Comparison of ENCODE assay signal across 18 mouse cellular contexts in the genomic region with DNA sequence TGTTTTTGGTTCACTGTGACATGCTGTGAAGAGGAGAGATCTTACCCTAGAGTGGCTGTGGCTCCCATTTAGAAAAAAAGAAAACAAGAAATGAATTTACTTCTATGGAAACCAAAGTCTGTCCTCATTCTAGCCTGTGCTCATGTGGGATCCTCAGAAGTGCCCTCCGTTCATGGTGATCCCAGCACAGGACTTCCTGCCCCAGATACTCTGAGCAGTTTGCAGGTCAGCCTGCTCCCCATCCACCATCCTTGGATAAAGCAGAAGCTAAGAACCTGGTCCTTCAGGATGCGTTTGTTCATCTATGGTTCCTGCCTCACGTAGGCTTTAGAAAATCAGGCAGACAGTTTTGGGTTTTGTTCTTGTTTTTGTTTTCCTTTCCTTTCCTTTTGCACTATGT. TPM values are rescaled to one million over a fixed set of nuclear protein-coding genes. Genes with fewer than 3 reads are reported as not detected.
DNase-seq lines count a peak whose midpoint lies in the region; ATAC-seq and TF ChIP-seq lines count a peak whose summit lies in the region.
"Had no signal": no experiment of that assay in that cellular context is flagged by ENCODE, and none has a peak within 500 bp of the region (broad histone marks: within the 10 kb centered on the region; RNA-seq: fewer than 3 reads in every experiment).

No protein-coding gene starts in this region.

- H3K4me2 ChIP-seq in forebrain, embryonic 11.5 days (ENCODE audit: low read depth, low read length, severe bottlenecking): no peak overlapping the region
- H3K4me2 ChIP-seq in forebrain, embryonic 13.5 days: no peak overlapping the region
- H3K4me2 ChIP-seq in hindbrain, postnatal 0 days (ENCODE audit: low read depth, low read length): 0 out of 2 replicates have a peak overlapping the region, but pooled peaks have one; percentile 2
- H3K4me2 ChIP-seq in stomach, embryonic 14.5 days (replicated peaks; ENCODE audit: low read depth, low read length): peak overlapping the region; percentile 87
- no peak overlapping the region; the same call in 1 of the 2 replicates for H3K4me2 ChIP-seq in stomach, postnatal 0 days (replicated peaks; ENCODE audit: low read depth)

- no peak for ATAC-seq in forebrain, embryonic 11.5 days (replicated peaks; ENCODE audit: low FRiP score)
- no peak for ATAC-seq in forebrain, embryonic 13.5 days
- ATAC-seq in hindbrain, postnatal 0 days: no peak
- ATAC-seq in stomach, embryonic 14.5 days (ENCODE audit: insufficient number of reproducible peaks, insufficient read depth, low FRiP score, low read depth): no peak
- no peak for ATAC-seq in stomach, postnatal 0 days (ENCODE audit: low FRiP score, low TSS enrichment)

- no peaks in the 10 kb centered on the region; the same call in 1 of the 2 replicates for H3K4me1 ChIP-seq in forebrain, embryonic 11.5 days (replicated peaks; ENCODE audit: control insufficient read depth, insufficient read depth, low read length)
- peaks cover 22% of the 10 kb centered on the region for H3K4me1 ChIP-seq in forebrain, embryonic 13.5 days
- no peaks in the 10 kb centered on the region; the same call in 1 of the 2 replicates for H3K4me1 ChIP-seq in hindbrain, postnatal 0 days (ENCODE audit: insufficient read depth, low read length)
- peaks cover 50% of the 10 kb centered on the region for H3K4me1 ChIP-seq in hindbrain, embryonic 10.5 days (replicated peaks)
- peaks cover 55% of the 10 kb centered on the region for H3K4me1 ChIP-seq in stomach, embryonic 14.5 days (ENCODE audit: control insufficient read depth, insufficient read depth, low read length)
- H3K4me1 ChIP-seq in stomach, postnatal 0 days (replicated peaks; ENCODE audit: control insufficient read depth, insufficient read depth): peaks cover 8% of the 10 kb centered on the region

- 78% methylated on average over 3 of the region's 3 CpGs for WGBS in forebrain, embryonic 11.5 days
- WGBS in forebrain, embryonic 13.5 days: 81% methylated on average over 3 of the region's 3 CpGs
- WGBS in hindbrain, postnatal 0 days: 77% methylated on average over 3 of the region's 3 CpGs
- WGBS in hindbrain, embryonic 10.5 days: 70% methylated on average over 3 of the region's 3 CpGs
- WGBS in stomach, embryonic 14.5 days: 72% methylated on average over 3 of the region's 3 CpGs
- 75% methylated on average over 3 of the region's 3 CpGs for WGBS in stomach, postnatal 0 days

- TF ChIP-seq EP300 in stomach, postnatal 0 days (optimal IDR thresholded peaks at IDR 0.05): no peak

- H3K27me3 ChIP-seq in forebrain, embryonic 11.5 days (ENCODE audit: control insufficient read depth, insufficient read depth, low read length): peaks cover 34% of the 10 kb centered on the region
- H3K27me3 ChIP-seq in forebrain, embryonic 13.5 days: peaks cover 55% of the 10 kb centered on the region
- peaks cover 14% of the 10 kb centered on the region; the same call in 1 of the 2 replicates for H3K27me3 ChIP-seq in hindbrain, postnatal 0 days (ENCODE audit: insufficient read depth, low read length)
- H3K27me3 ChIP-seq in hindbrain, embryonic 10.5 days (ENCODE audit: insufficient read depth, poor library complexity, severe bottlenecking): peaks cover 53% of the 10 kb centered on the region
- H3K27me3 ChIP-seq in stomach, embryonic 14.5 days (ENCODE audit: control insufficient read depth, insufficient read depth, low read length): no peaks in the 10 kb centered on the region
- no peaks in the 10 kb centered on the region for H3K27me3 ChIP-seq in stomach, postnatal 0 days (ENCODE audit: control insufficient read depth, insufficient read depth, low read length)

- no peak overlapping the region for H3K4me3 ChIP-seq in forebrain, embryonic 11.5 days (ENCODE audit: low read depth, low read length)
- H3K4me3 ChIP-seq in forebrain, embryonic 13.5 days: no peak overlapping the region
- H3K4me3 ChIP-seq in hindbrain, postnatal 0 days (ENCODE audit: low read length): no peak overlapping the region
- no peak overlapping the region for H3K4me3 ChIP-seq in hindbrain, embryonic 10.5 days
- no peak overlapping the region; the same call in 1 of the 2 replicates for H3K4me3 ChIP-seq in stomach, embryonic 14.5 days (ENCODE audit: low read depth, low read length)
- no peak overlapping the region for H3K4me3 ChIP-seq in stomach, postnatal 0 days (ENCODE audit: low read depth, low read length)
- H3K4me3 ChIP-seq: midbrain, embryonic 10.5 days had no signal

- H3K9ac ChIP-seq in forebrain, embryonic 11.5 days (ENCODE audit: low read length): no peak overlapping the region
- no peak overlapping the region for H3K9ac ChIP-seq in forebrain, embryonic 13.5 days
- no peak overlapping the region for H3K9ac ChIP-seq in hindbrain, postnatal 0 days (replicated peaks; ENCODE audit: low read length)
- H3K9ac ChIP-seq in stomach, embryonic 14.5 days (replicated peaks; ENCODE audit: low read depth, low read length): no peak overlapping the region
- H3K9ac ChIP-seq in stomach, postnatal 0 days (ENCODE audit: low read length): no peak overlapping the region
- H3K9ac ChIP-seq: liver, embryonic 14.5 days had no signal

- H3K9me3 ChIP-seq in forebrain, embryonic 11.5 days (ENCODE audit: control insufficient read depth, low read length): no peaks in the 10 kb centered on the region
- H3K9me3 ChIP-seq in forebrain, embryonic 13.5 days (replicated peaks): no peaks in the 10 kb centered on the region
- no peaks in the 10 kb centered on the region for H3K9me3 ChIP-seq in hindbrain, postnatal 0 days (ENCODE audit: low read length)
- H3K9me3 ChIP-seq in hindbrain, embryonic 10.5 days: no peaks in the 10 kb centered on the region
- H3K9me3 ChIP-seq in stomach, embryonic 14.5 days (ENCODE audit: control insufficient read depth, low read depth, low read length): no peaks in the 10 kb centered on the region
- H3K9me3 ChIP-seq in stomach, postnatal 0 days (ENCODE audit: control insufficient read depth, low read length): no peaks in the 10 kb centered on the region
- H3K9me3 ChIP-seq: midbrain, embryonic 10.5 days had no signal

- no peak for TF ChIP-seq CTCF in hindbrain, postnatal 0 days (IDR thresholded peaks at IDR 0.05; ENCODE audit: low read depth)
- no peak for TF ChIP-seq CTCF in stomach, postnatal 0 days (IDR thresholded peaks at IDR 0.05; ENCODE audit: low read depth)

- no peaks in the 10 kb centered on the region for H3K36me3 ChIP-seq in forebrain, embryonic 11.5 days (ENCODE audit: control insufficient read depth, insufficient read depth, low read length)
- no peaks in the 10 kb centered on the region for H3K36me3 ChIP-seq in forebrain, embryonic 13.5 days (ENCODE audit: poor library complexity, severe bottlenecking)
- no peaks in the 10 kb centered on the region for H3K36me3 ChIP-seq in hindbrain, postnatal 0 days (ENCODE audit: insufficient read depth, low read length)
- peaks cover 4% of the 10 kb centered on the region for H3K36me3 ChIP-seq in hindbrain, embryonic 10.5 days
- peaks cover 43% of the 10 kb centered on the region for H3K36me3 ChIP-seq in stomach, embryonic 14.5 days (ENCODE audit: control insufficient read depth, insufficient read depth, low read length)
- peaks cover 11% of the 10 kb centered on the region for H3K36me3 ChIP-seq in stomach, postnatal 0 days (ENCODE audit: control insufficient read depth, insufficient read depth, low read length)
- H3K36me3 ChIP-seq: midbrain, embryonic 10.5 days had no signal

- peak; percentile 8 for DNase-seq in forebrain, embryonic 11.5 days (ENCODE audit: low spot score)
- no peak for DNase-seq in hindbrain, postnatal 0 days (ENCODE audit: low spot score)
- no peak for DNase-seq in hindbrain, embryonic 10.5 days (ENCODE audit: low spot score)
- no peak for DNase-seq in stomach, postnatal 0 days (ENCODE audit: low spot score)
- no peak for DNase-seq in T-cell, adult 2 months (ENCODE audit: low spot score)
- DNase-seq in cerebellum, postnatal 4 days (ENCODE audit: low spot score in 2 of 2): no peak
- DNase-seq: cerebellum, postnatal 10 days; kidney, adult 8-10 months; right cerebral cortex, postnatal 25 days had no signal

- no peak overlapping the region for H3K27ac ChIP-seq in forebrain, embryonic 11.5 days (ENCODE audit: low read depth, low read length)
- H3K27ac ChIP-seq in forebrain, embryonic 13.5 days: no peak overlapping the region
- no peak overlapping the region for H3K27ac ChIP-seq in hindbrain, postnatal 0 days
- H3K27ac ChIP-seq in hindbrain, embryonic 10.5 days: no peak overlapping the region
- no peak overlapping the region for H3K27ac ChIP-seq in stomach, embryonic 14.5 days (ENCODE audit: low read length)
- no peak overlapping the region for H3K27ac ChIP-seq in stomach, postnatal 0 days (replicated peaks)
- H3K27ac ChIP-seq: liver, embryonic 14.5 days; midbrain, embryonic 10.5 days had no signal

RNA-seq across cellular contexts. Expression of a gene that starts 3.3 kb away (rescaled TPM):
- 22.4 and 24.4 TPM in 2 replicates for polyA plus RNA-seq in forebrain, embryonic 11.5 days (2014; fragmentation: Nextera tagmentation; extraction: Ambion mirVana)
- 12.5 and 15.2 TPM in 2 replicates for polyA plus RNA-seq in forebrain, embryonic 13.5 days (2015; fragmentation: Nextera tagmentation; extraction: Ambion mirVana)
- 30.9 and 36.0 TPM in 2 replicates for total RNA-seq in hindbrain, postnatal 0 days (2014; rRNA removed)
- polyA plus RNA-seq in hindbrain, postnatal 0 days (2015; fragmentation: Nextera tagmentation; extraction: Ambion mirVana): 11.7 and 12.1 TPM in 2 replicates
- polyA plus RNA-seq in hindbrain, embryonic 10.5 days (2016; fragmentation: Nextera tagmentation; extraction: Ambion mirVana): 21.8 and 23.7 TPM in 2 replicates
- polyA plus RNA-seq in stomach, embryonic 14.5 days (2014; fragmentation: Nextera tagmentation; extraction: Ambion mirVana): 98.2 TPM in 2 replicates
- polyA plus RNA-seq in stomach, postnatal 0 days (2015; fragmentation: Nextera tagmentation; extraction: Ambion mirVana): 30.6 and 31.7 TPM in 2 replicates

RNA-seq across cellular contexts. Expression of a gene that starts 27.7 kb away (rescaled TPM):
- not detected in 2 replicates for polyA plus RNA-seq in forebrain, embryonic 11.5 days (2014; fragmentation: Nextera tagmentation; extraction: Ambion mirVana)
- polyA plus RNA-seq in forebrain, embryonic 13.5 days (2015; fragmentation: Nextera tagmentation; extraction: Ambion mirVana): not detected in 2 replicates
- not detected in 2 replicates for total RNA-seq in hindbrain, postnatal 0 days (2014; rRNA removed)
- polyA plus RNA-seq in hindbrain, postnatal 0 days (2015; fragmentation: Nextera tagmentation; extraction: Ambion mirVana): not detected in 2 replicates
- polyA plus RNA-seq in hindbrain, embryonic 10.5 days (2016; fragmentation: Nextera tagmentation; extraction: Ambion mirVana): not detected in 2 replicates
- polyA plus RNA-seq in stomach, embryonic 14.5 days (2014; fragmentation: Nextera tagmentation; extraction: Ambion mirVana): not detected in 2 replicates
- polyA plus RNA-seq in stomach, postnatal 0 days (2015; fragmentation: Nextera tagmentation; extraction: Ambion mirVana): not detected in 2 replicates
- total RNA-seq: ES-E14; gastrocnemius, adult 8-10 months; left cerebral cortex, adult 18-20 months; neutrophil, adult 5-6 weeks had no signal
- polyA plus RNA-seq: brain, embryonic 14.5 days; liver, embryonic 14.5 days; midbrain, embryonic 10.5 days had no signal

Comparison
In these comparisons a context has a peak if more than half of its experiments do, and no peak if none do; other contexts are left out.
1. H3K4me2 ChIP-seq: peak in hindbrain, postnatal 0 days (single experiment) and stomach, embryonic 14.5 days (single experiment); none in forebrain, embryonic 11.5 days (single experiment), forebrain, embryonic 13.5 days (single experiment) and stomach, postnatal 0 days (single experiment).